Mouse (Mus musculus): Measurements from ENCODE around the gene Olfr763. TPM values are rescaled to one million over a fixed set of nuclear protein-coding genes. Genes with fewer than 3 reads are reported as not detected.
"Not testable (repeated sequence)": the region's sequence is repeated elsewhere in the genome, so short reads cannot be mapped to it uniquely, and the experiment has no call there.

Gene Olfr763
- total RNA-seq, 2 experiments from 2014 or later: not detected

- DNase-seq: not testable (repeated sequence)
Observed at GRCm38 (mm10) chr10:129049898-129050297, 39.3 kb downstream of the Olfr763 start, which contains the start of gene Olfr765. TSS of gene Olfr765 (minus strand) at chr10:129049998.

Other genes with a start within 250 kb of the Olfr763 start
- 10 to 100 TPM; 39.7 to 57.0 TPM for gene Mmp19, start 219.9 kb upstream of the Olfr763 start, total RNA-seq (2021)
- gene Dnajc14, start 206.7 kb upstream of the Olfr763 start, total RNA-seq (2021): 10 to 100 TPM; 60.1 to 77.1 TPM
- 1 to 10 TPM; 7.6 to 8.9 TPM for gene Tmem198b, start 206.4 kb upstream of the Olfr763 start, total RNA-seq (2021)
- gene Sarnp, start 193.5 kb upstream of the Olfr763 start, total RNA-seq (2021): 10 to 100 TPM; 50.4 to 60.8 TPM
- 10 to 100 TPM; 41.8 to 43.8 TPM for gene Ormdl2, start 189.1 kb upstream of the Olfr763 start, total RNA-seq (2021)
- 1 to 10 TPM; 1.7 to 2.3 TPM for gene Gdf11, start 119.1 kb upstream of the Olfr763 start, total RNA-seq (2021)
- gene Cd63, start 109.8 kb upstream of the Olfr763 start, total RNA-seq (2021): 100 to 1,000 TPM; 285 to 398 TPM
- 10 to 100 TPM; 12.0 to 14.0 TPM for gene Rdh5, start 87.9 kb upstream of the Olfr763 start, total RNA-seq (2021)
- gene Bloc1s1, start 86.8 kb upstream of the Olfr763 start, total RNA-seq (2021): 100 to 1,000 TPM; 187 to 198 TPM
- gene Itga7, start 77.0 kb upstream of the Olfr763 start, total RNA-seq (2021): 10 to 100 TPM; 10.4 to 16.0 TPM
- under 1 TPM; 0.30 to 0.76 TPM for gene Mettl7b, start 49.8 kb upstream of the Olfr763 start, total RNA-seq (2021)
- gene Olfr9, start 21.4 kb upstream of the Olfr763 start, total RNA-seq (2021): not detected
- gene Olfr764-ps1, start 29.1 kb downstream of the Olfr763 start, total RNA-seq (2021): not detected
- not detected for gene Olfr765, start 39.2 kb downstream of the Olfr763 start, total RNA-seq (2021)
- not detected for gene Olfr766-ps1, start 58.2 kb downstream of the Olfr763 start, total RNA-seq (2021)
- gene Olfr767, start 72.1 kb downstream of the Olfr763 start, total RNA-seq (2021): not detected
- gene Olfr768, start 88.6 kb downstream of the Olfr763 start, total RNA-seq (2021): not detected
- not detected for gene Olfr769, start 107.1 kb downstream of the Olfr763 start, total RNA-seq (2021)
- not detected for gene Olfr770, start 128.2 kb downstream of the Olfr763 start, total RNA-seq (2021)
- not detected for gene Olfr771, start 154.0 kb downstream of the Olfr763 start, total RNA-seq (2021)
- not detected for gene Olfr772, start 167.1 kb downstream of the Olfr763 start, total RNA-seq (2021)
- gene Olfr773, start 176.6 kb downstream of the Olfr763 start, total RNA-seq (2021): not detected
- gene Olfr774, start 225.4 kb downstream of the Olfr763 start, total RNA-seq (2021): not detected
- gene Olfr775, start 237.6 kb downstream of the Olfr763 start, total RNA-seq (2021): not detected
- not detected for gene Olfr776, start 248.3 kb downstream of the Olfr763 start, total RNA-seq (2021)